Mouse (Mus musculus) lung, adult 10 weeks (tissue): ENCODE measurements around the gene Gm5797. TPM values are rescaled to one million over a fixed set of nuclear protein-coding genes. Genes with fewer than 3 reads are reported as not detected.

Experiments used
- polyA plus RNA-seq: library from polyadenylated mRNA; stranded (reverse); fragments of 350-450 nt; fragmentation: Illumina TruSeq; extraction: RNeasy Lipid Tissue Mini Kit (QIAGEN cat#74804); gene quantifications from one replicate; pipeline ENCODE4 v1.2.3, GENCODE M21; 2014; ENCODE audit warnings: low read depth, low replicate concordance; ENCODE audit not compliant: insufficient read depth

The Gm5797 gene
- not detected for polyA plus RNA-seq

GRCm38 (mm10) chr14:7332295-7332694, at the start of gene Gm5797:
TSS of gene Gm5797 (minus strand) at chr14:7332395.

DNA sequence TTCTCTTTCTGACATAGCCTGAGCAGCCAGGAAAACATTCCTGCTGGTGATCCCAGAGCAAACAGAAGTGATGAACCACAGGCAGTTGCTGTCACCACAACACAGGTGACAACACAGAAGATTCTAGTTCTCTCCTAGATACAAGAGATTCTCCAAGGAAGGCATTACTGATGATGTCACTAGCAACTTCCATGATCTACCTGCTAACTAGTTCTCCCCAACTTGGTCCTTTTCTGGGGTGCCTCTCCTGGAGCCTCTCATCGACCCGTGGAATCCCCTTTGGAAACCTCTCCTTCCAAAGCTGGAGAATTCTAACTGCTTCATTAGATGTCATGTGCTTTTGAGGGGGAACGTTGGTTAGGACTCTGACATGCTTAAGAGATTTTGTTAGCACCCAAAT, 32.8 kb upstream of the Gm5797 start, which contains the start of gene Gm8374:
Gm8374 (minus strand) TSS at position 101 of the 400 bp plus-strand sequence.

GRCm38 (mm10) chr14:7314661-7315060, 17.5 kb downstream of the Gm5797 start, which contains the start of gene Gm3739:
TSS of gene Gm3739 (minus strand) at chr14:7315049.

Other genes with a start within 250 kb of the Gm5797 start
- gene Gm3696, start 231.8 kb downstream of the Gm5797 start, polyA plus RNA-seq = not detected
- gene Gm6676, start 207.0 kb downstream of the Gm5797 start, polyA plus RNA-seq = not detected
- 0.79 TPM for gene Gm3512, start 157.9 kb downstream of the Gm5797 start, polyA plus RNA-seq
- not detected for gene Gm16434, start 137.9 kb downstream of the Gm5797 start, polyA plus RNA-seq
- gene Gm3727, start 67.7 kb downstream of the Gm5797 start, polyA plus RNA-seq = not detected
- gene Gm3739, start 17.3 kb downstream of the Gm5797 start, polyA plus RNA-seq = not detected
- not detected for gene Gm8374, start 32.7 kb upstream of the Gm5797 start, polyA plus RNA-seq
- not detected for gene Gm3755, start 118.5 kb upstream of the Gm5797 start, polyA plus RNA-seq
- not detected for gene Gm3752, start 151.4 kb upstream of the Gm5797 start, polyA plus RNA-seq
- gene Gm3558, start 236.2 kb upstream of the Gm5797 start, polyA plus RNA-seq = not detected